Mouse (Mus musculus): ENCODE results near the gene Capn3. TPM values are rescaled to one million over a fixed set of nuclear protein-coding genes. Genes with fewer than 3 reads are reported as not detected.

The Capn3 gene
- polyA plus RNA-seq (2012; rRNA removed) (6.0 and 6.4 TPM in 2 replicates), polyA plus RNA-seq (2014; fragmentation: Nextera tagmentation; extraction: Ambion mirVana) (2.9 and 4.2 TPM in 2 replicates)

DNA sequence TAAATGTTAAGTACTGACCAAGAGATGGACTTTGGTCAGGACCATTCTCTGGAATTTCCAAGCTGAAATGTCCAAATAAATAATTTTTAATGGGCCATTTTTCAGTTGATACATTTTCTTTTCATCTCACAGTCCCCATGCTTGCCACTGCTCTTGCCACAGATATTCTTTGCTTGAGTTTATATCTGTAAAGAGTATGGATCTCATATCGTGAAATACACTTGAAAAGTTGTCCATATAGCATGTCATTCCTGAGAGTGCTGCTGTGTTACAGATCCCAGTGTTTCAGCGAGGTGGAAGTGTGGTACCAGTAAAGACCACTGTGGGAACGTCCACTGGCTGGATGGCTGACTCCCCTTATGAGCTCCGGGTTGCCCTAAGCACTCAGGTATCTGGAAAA is at the start of gene Capn3:
Gene Capn3 (plus strand): TSS at position 301 of the 400 bp plus-strand sequence.
- Histone ChIP-seq H3K9me3 (ENCODE audit: control insufficient read depth, low read length) (no peaks in the 10 kb centered on the region), H3K36me3 (ENCODE audit: control insufficient read depth, insufficient read depth, low read length) (no peaks in the 10 kb centered on the region), H3K4me1 (ENCODE audit: control insufficient read depth, insufficient read depth, low read length) (no peaks in the 10 kb centered on the region), H3K27ac (replicated peaks; ENCODE audit: low read depth, low read length) (no peak within 1 kb of the TSS), H3K27me3 (ENCODE audit: control insufficient read depth, insufficient read depth, low read length) (no peaks in the 10 kb centered on the region), H3K9ac (ENCODE audit: low read depth, low read length, severe bottlenecking) (no peak within 1 kb of the TSS), H3K4me2 (replicated peaks; ENCODE audit: low read depth, low read length, severe bottlenecking) (no peak within 1 kb of the TSS), H3K4me3 (replicated peaks; ENCODE audit: low read length) (no peak within 1 kb of the TSS)
- WGBS, result 71% methylated on average over 4 of the region's 4 CpGs
- DNase-seq (ENCODE audit: low spot score) (no peak), ATAC-seq (ENCODE audit: low FRiP score, low read depth) (no peak)
- TF ChIP-seq POLR2A (IDR thresholded peaks at IDR 0.05; ENCODE audit: borderline replicate concordance, extremely low read depth, insufficient read depth, insufficient read length), result no peak

DNA sequence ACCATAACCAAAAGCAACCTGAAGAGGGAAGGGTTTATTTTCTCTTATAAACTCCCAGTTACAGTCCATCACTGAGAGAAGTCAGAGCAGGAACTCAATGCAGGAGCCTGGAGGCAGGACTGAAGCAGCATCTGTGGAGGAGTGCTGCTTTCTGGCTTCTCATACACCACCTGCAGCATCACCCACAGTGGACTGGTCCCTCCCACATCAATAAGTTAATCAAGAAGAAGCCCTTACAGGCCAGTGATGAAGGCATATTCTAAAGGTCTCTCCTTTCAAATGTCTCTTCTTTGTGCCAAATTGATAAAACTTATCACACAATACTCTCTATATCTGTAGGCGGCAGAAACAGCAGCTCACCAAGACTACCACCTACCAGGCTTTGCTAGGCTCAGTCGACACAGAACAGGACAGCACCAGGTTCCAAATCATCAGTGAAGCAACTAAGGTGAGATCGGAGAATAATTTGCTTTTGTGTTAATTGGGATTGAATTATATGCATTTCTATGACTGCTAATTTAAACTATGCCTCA is 44.7 kb upstream of the Capn3 start:
- Histone ChIP-seq H3K27me3 (ENCODE audit: control insufficient read depth, insufficient read depth, low read length) (no peaks in the 10 kb centered on the region), H3K9me3 (ENCODE audit: control insufficient read depth, low read length) (0 out of 2 replicates have a peak, but pooled peaks cover 3% of the 10 kb centered on the region), H3K36me3 (ENCODE audit: control insufficient read depth, insufficient read depth, low read length) (peaks cover 4% of the 10 kb centered on the region; the same call in 1 of the 2 replicates), H3K4me2 (replicated peaks; ENCODE audit: low read depth, low read length, severe bottlenecking) (no peak overlapping the region), H3K9ac (ENCODE audit: low read depth, low read length, severe bottlenecking) (no peak overlapping the region), H3K4me3 (replicated peaks; ENCODE audit: low read length) (no peak overlapping the region), H3K27ac (replicated peaks; ENCODE audit: low read depth, low read length) (no peak overlapping the region), H3K4me1 (ENCODE audit: control insufficient read depth, insufficient read depth, low read length) (no peaks in the 10 kb centered on the region)
- no peak for TF ChIP-seq POLR2A (IDR thresholded peaks at IDR 0.05; ENCODE audit: borderline replicate concordance, extremely low read depth, insufficient read depth, insufficient read length)
- WGBS, result 95% methylated on average over 3 of the region's 3 CpGs
- DNase-seq (ENCODE audit: low spot score) (no peak), ATAC-seq (ENCODE audit: low FRiP score, low read depth) (no peak)

DNA sequence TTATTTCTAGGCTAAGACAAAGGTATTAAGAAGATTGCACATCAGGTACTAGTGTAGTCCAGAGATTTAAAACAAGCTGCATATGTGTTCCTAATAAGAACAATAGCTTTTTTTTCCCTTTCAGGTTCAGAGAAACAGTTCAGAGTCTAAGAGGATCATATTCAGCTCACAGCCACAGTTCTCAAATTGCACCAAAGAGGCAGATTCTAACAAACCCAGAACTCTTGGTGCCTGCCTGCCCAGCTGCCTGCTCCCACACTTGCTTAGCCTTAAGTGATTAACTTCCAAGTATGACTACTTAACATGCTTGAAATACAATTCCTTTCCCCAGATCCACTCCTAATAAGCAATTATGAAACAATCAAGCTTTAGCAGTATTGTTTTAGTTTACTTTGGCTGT is 41.7 kb upstream of the Capn3 start:
- TF ChIP-seq POLR2A (IDR thresholded peaks at IDR 0.05; ENCODE audit: borderline replicate concordance, extremely low read depth, insufficient read depth, insufficient read length), result no peak
- H3K27ac ChIP-seq (replicated peaks; ENCODE audit: low read depth, low read length), result no peak overlapping the region
- H3K4me2 ChIP-seq (replicated peaks; ENCODE audit: low read depth, low read length, severe bottlenecking), result no peak overlapping the region
- no peak overlapping the region for H3K4me3 ChIP-seq (replicated peaks; ENCODE audit: low read length)
- no peak for DNase-seq (ENCODE audit: low spot score)
- no peaks in the 10 kb centered on the region for H3K27me3 ChIP-seq (ENCODE audit: control insufficient read depth, insufficient read depth, low read length)
- no peaks in the 10 kb centered on the region for H3K9me3 ChIP-seq (ENCODE audit: control insufficient read depth, low read length)
- H3K4me1 ChIP-seq (ENCODE audit: control insufficient read depth, insufficient read depth, low read length), result no peaks in the 10 kb centered on the region
- H3K36me3 ChIP-seq (ENCODE audit: control insufficient read depth, insufficient read depth, low read length), result peaks cover 4% of the 10 kb centered on the region; the same call in 1 of the 2 replicates
- no peak for ATAC-seq (ENCODE audit: low FRiP score, low read depth)
- H3K9ac ChIP-seq (ENCODE audit: low read depth, low read length, severe bottlenecking), result no peak overlapping the region

DNA sequence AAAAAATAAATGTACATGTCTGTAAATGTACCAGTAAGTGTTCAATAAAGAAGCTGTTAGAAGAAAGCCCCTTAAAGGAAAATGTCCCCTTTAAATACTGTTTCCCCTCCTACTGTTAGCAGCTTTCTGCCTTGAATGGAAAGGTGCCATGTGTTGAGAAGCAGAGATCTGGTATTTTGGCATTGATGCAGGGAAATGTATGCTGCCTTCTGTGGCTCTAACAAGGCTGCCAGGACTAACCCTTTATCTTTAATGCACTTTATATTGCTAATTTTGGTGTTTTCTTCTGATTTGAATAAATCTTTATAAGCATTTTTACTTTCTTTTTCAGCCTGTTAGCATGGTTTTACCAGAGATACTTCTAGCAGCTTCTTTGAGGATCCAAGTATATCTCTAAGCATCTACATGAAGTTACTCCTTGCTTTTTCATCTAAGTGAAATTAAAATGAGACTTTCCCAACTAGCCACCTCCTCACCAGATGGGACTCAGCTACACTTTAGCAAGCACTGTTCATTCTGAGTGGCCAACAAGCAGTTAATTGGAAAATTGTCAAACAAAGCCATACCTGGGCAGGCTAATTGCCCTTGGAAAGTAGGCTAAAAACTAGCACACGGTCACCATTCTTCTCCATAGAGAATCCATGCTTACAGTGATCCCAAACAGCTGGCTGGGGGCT is 40.9 kb upstream of the Capn3 start:
- H3K4me2 ChIP-seq (replicated peaks; ENCODE audit: low read depth, low read length, severe bottlenecking), result no peak overlapping the region
- TF ChIP-seq POLR2A (IDR thresholded peaks at IDR 0.05; ENCODE audit: borderline replicate concordance, extremely low read depth, insufficient read depth, insufficient read length), result no peak
- no peaks in the 10 kb centered on the region for H3K4me1 ChIP-seq (ENCODE audit: control insufficient read depth, insufficient read depth, low read length)
- H3K4me3 ChIP-seq (replicated peaks; ENCODE audit: low read length), result no peak overlapping the region
- DNase-seq (ENCODE audit: low spot score), result no peak
- WGBS, result 47% methylated on average over 1 of the region's 1 CpGs
- H3K27me3 ChIP-seq (ENCODE audit: control insufficient read depth, insufficient read depth, low read length), result no peaks in the 10 kb centered on the region
- no peaks in the 10 kb centered on the region for H3K9me3 ChIP-seq (ENCODE audit: control insufficient read depth, low read length)
- ATAC-seq (ENCODE audit: low FRiP score, low read depth), result no peak
- H3K36me3 ChIP-seq (ENCODE audit: control insufficient read depth, insufficient read depth, low read length), result peaks cover 4% of the 10 kb centered on the region; the same call in 1 of the 2 replicates
- no peak overlapping the region for H3K9ac ChIP-seq (ENCODE audit: low read depth, low read length, severe bottlenecking)
- H3K27ac ChIP-seq (replicated peaks; ENCODE audit: low read depth, low read length), result no peak overlapping the region

DNA sequence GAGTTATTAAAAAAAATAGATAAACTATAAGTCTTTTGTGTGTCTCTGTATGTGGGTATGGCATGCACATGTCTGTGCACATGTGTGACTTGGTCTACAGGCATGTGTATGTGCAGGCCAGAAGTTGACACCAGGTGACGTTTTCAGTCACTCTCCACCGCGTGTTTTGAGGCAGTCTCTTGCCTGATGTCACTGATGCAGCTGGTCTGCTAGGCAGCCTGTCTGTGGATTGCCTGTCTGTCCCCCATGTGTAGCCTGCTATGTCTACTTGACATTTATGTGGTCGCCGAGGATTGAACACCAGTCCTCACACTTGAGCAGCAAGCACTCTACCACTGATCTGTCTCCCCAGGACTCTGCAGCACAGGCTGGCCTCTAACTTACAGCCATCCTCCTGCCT is 31.4 kb upstream of the Capn3 start:
- H3K4me1 ChIP-seq (ENCODE audit: control insufficient read depth, insufficient read depth, low read length), result no peaks in the 10 kb centered on the region
- WGBS, result 70% methylated on average over 5 of the region's 5 CpGs
- H3K4me2 ChIP-seq (replicated peaks; ENCODE audit: low read depth, low read length, severe bottlenecking), result no peak overlapping the region
- H3K9me3 ChIP-seq (ENCODE audit: control insufficient read depth, low read length), result no peaks in the 10 kb centered on the region
- no peak for DNase-seq (ENCODE audit: low spot score)
- H3K4me3 ChIP-seq (replicated peaks; ENCODE audit: low read length), result no peak overlapping the region
- H3K27ac ChIP-seq (replicated peaks; ENCODE audit: low read depth, low read length), result no peak overlapping the region
- no peaks in the 10 kb centered on the region for H3K27me3 ChIP-seq (ENCODE audit: control insufficient read depth, insufficient read depth, low read length)
- no peak for TF ChIP-seq POLR2A (IDR thresholded peaks at IDR 0.05; ENCODE audit: borderline replicate concordance, extremely low read depth, insufficient read depth, insufficient read length)
- H3K9ac ChIP-seq (ENCODE audit: low read depth, low read length, severe bottlenecking), result no peak overlapping the region
- H3K36me3 ChIP-seq (ENCODE audit: control insufficient read depth, insufficient read depth, low read length), result no peaks in the 10 kb centered on the region
- ATAC-seq (ENCODE audit: low FRiP score, low read depth), result no peak

Measured in limb, embryonic 14.5 days (tissue).